Mouse (Mus musculus) liver, embryonic 14.5 days (tissue): ENCODE results near the gene Mtm1.

Experiments
- CTCF ChIP-seq: IDR thresholded peaks from 2 replicates; pipeline ENCODE4 v1.5.1; 2016; ENCODE audit warnings: antibody characterized with exemption, low read depth, control low read depth
- EP300 ChIP-seq: IDR thresholded peaks from 2 replicates; pipeline ENCODE4 v1.6.1; 2016; ENCODE audit warnings: antibody characterized with exemption, low read depth

DNA sequence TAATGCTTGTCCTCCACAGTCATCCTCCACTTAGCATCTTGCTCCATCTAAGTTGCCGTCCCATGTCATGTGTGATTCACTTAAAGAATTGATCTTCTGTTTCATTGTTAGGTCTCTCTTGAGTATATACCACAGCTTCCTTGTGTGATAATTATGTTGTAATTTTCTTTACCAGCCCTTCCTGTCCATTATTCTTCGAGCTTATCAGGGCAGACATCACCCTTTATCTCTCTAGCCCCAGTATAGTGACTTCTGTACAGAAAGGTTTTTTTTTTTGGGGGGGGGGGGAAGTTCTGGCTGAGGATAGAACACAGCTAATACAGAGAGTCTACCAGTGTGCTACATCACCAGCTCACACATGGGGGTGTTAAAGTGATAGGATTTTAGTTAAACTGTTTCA, 53.7 kb downstream of the Mtm1 start:
- no peak for TF ChIP-seq CTCF
- no peak for TF ChIP-seq EP300
